In genomic region chr13:97998570-97998969, GRCm38 (mm10) we compare ENCODE assay signal across 16 mouse cellular contexts.
DNase-seq lines count a peak whose midpoint lies in the region; ATAC-seq lines count a peak whose summit lies in the region.
"Had no signal": no experiment of that assay in that cellular context is flagged by ENCODE, and none has a peak within 500 bp of the region (broad histone marks: within the 10 kb centered on the region; RNA-seq: fewer than 3 reads in every experiment).

No protein-coding gene starts in this region.

- H3K4me2 ChIP-seq in hindbrain, embryonic 12.5 days (replicated peaks), result no peak overlapping the region
- H3K4me2 ChIP-seq in hindbrain, embryonic 14.5 days (replicated peaks), result no peak overlapping the region
- no peak overlapping the region for H3K4me2 ChIP-seq in neural tube, embryonic 15.5 days
- H3K4me2 ChIP-seq: kidney, embryonic 15.5 days had no signal

- WGBS in hindbrain, embryonic 12.5 days, result 31% methylated on average over 8 of the region's 8 CpGs
- 23% methylated on average over 8 of the region's 8 CpGs for WGBS in hindbrain, embryonic 14.5 days
- 16% methylated on average over 8 of the region's 8 CpGs for WGBS in neural tube, embryonic 15.5 days

- DNase-seq in hindbrain, embryonic 14.5 days (ENCODE audit: low spot score), result no peak
- DNase-seq in neural tube, embryonic 10.5 days (ENCODE audit: extremely low spot score, low spot score), result peak; percentile 36
- peak; percentile 76 for DNase-seq in mesoderm, embryonic 11.5 days (ENCODE audit: low read depth, low spot score)
- no peak for DNase-seq in cerebellum, postnatal 25 days
- no peak for DNase-seq in frontal cortex, adult 2 months (ENCODE audit: extremely low spot score in 1 of 2, low spot score in 1 of 2)
- DNase-seq: cerebellum, adult 9-10 months; gastrocnemius, postnatal 25 days; liver; liver, postnatal 0 days; lung, postnatal 14 days; thymus, adult 18-20 months had no signal

- no peak overlapping the region for H3K4me3 ChIP-seq in hindbrain, embryonic 12.5 days
- H3K4me3 ChIP-seq in hindbrain, embryonic 14.5 days (replicated peaks; ENCODE audit: low read length), result no peak overlapping the region
- no peak overlapping the region for H3K4me3 ChIP-seq in neural tube, embryonic 15.5 days (replicated peaks)
- H3K4me3 ChIP-seq: erythroblast, embryonic 14.5 days; kidney, embryonic 15.5 days; layer of hippocampus, adult 2 months had no signal

- ATAC-seq in hindbrain, embryonic 12.5 days (ENCODE audit: low FRiP score), result peak; percentile 71; the same call in 1 of the 2 replicates
- ATAC-seq in hindbrain, embryonic 14.5 days (ENCODE audit: low FRiP score), result no peak
- ATAC-seq in neural tube, embryonic 15.5 days (ENCODE audit: low FRiP score), result no peak
- ATAC-seq: liver, postnatal 0 days had no signal

- no peaks in the 10 kb centered on the region for H3K9me3 ChIP-seq in hindbrain, embryonic 12.5 days (replicated peaks)
- no peaks in the 10 kb centered on the region for H3K9me3 ChIP-seq in hindbrain, embryonic 14.5 days (ENCODE audit: control insufficient read depth, low read length)
- H3K9me3 ChIP-seq in neural tube, embryonic 15.5 days (replicated peaks), result no peaks in the 10 kb centered on the region
- H3K9me3 ChIP-seq: kidney, embryonic 15.5 days had no signal

- no peaks in the 10 kb centered on the region for H3K36me3 ChIP-seq in hindbrain, embryonic 12.5 days
- no peaks in the 10 kb centered on the region for H3K36me3 ChIP-seq in hindbrain, embryonic 14.5 days (replicated peaks; ENCODE audit: control insufficient read depth, insufficient read depth)
- H3K36me3 ChIP-seq in neural tube, embryonic 15.5 days, result no peaks in the 10 kb centered on the region

- no peak overlapping the region for H3K27ac ChIP-seq in hindbrain, embryonic 12.5 days
- no peak overlapping the region for H3K27ac ChIP-seq in hindbrain, embryonic 14.5 days
- H3K27ac ChIP-seq in neural tube, embryonic 15.5 days (replicated peaks), result no peak overlapping the region
- H3K27ac ChIP-seq: kidney, embryonic 15.5 days; layer of hippocampus, adult 2 months had no signal

- peaks cover 6% of the 10 kb centered on the region for H3K4me1 ChIP-seq in hindbrain, embryonic 12.5 days
- no peaks in the 10 kb centered on the region for H3K4me1 ChIP-seq in hindbrain, embryonic 14.5 days (replicated peaks; ENCODE audit: control insufficient read depth, insufficient read depth, low read length)
- H3K4me1 ChIP-seq in neural tube, embryonic 15.5 days, result peaks cover 6% of the 10 kb centered on the region

- no peaks in the 10 kb centered on the region for H3K27me3 ChIP-seq in hindbrain, embryonic 12.5 days
- no peaks in the 10 kb centered on the region for H3K27me3 ChIP-seq in hindbrain, embryonic 14.5 days (ENCODE audit: control insufficient read depth, insufficient read depth, low read length)
- H3K27me3 ChIP-seq in neural tube, embryonic 15.5 days (replicated peaks), result no peaks in the 10 kb centered on the region
- H3K27me3 ChIP-seq: kidney, embryonic 15.5 days had no signal

- no peak overlapping the region for H3K9ac ChIP-seq in hindbrain, embryonic 12.5 days
- H3K9ac ChIP-seq in hindbrain, embryonic 14.5 days, result no peak overlapping the region
- H3K9ac ChIP-seq in neural tube, embryonic 15.5 days (replicated peaks), result no peak overlapping the region
- H3K9ac ChIP-seq: kidney, embryonic 15.5 days; liver, postnatal 0 days had no signal

Comparison
In these comparisons a context has a peak if more than half of its experiments do, and no peak if none do; other contexts are left out.
1. DNase-seq: peak in neural tube, embryonic 10.5 days (single experiment) and mesoderm, embryonic 11.5 days (single experiment); none in hindbrain, embryonic 14.5 days (single experiment), cerebellum, postnatal 25 days (0 of 2) and frontal cortex, adult 2 months (0 of 2).